Mouse (Mus musculus) kidney, postnatal 0 days (tissue): Measurements from ENCODE around the gene Nat8. TPM values are rescaled to one million over a fixed set of nuclear protein-coding genes. Genes with fewer than 3 reads are reported as not detected.
"Not testable (repeated sequence)": the region's sequence is repeated elsewhere in the genome, so short reads cannot be mapped to it uniquely, and the experiment has no call there.

Experiments
- ATAC-seq: fragments of 200-750 bp; cut with Nextera tagmentation; replicated peaks from 2 replicates; pipeline ENCODE4 v1.8.0; 2017; ENCODE audit warnings: low read depth, moderate number of reproducible peaks, moderate TSS enrichment, moderate library complexity; ENCODE audit not compliant: low FRiP score
- DNase-seq: peaks from one replicate; pipeline ENCODE4 v3.0.0-alpha.2; 2016; ENCODE audit warnings: low spot score
- H3K27ac ChIP-seq: fragments of 300-500 bp; sonication (generic); 2 replicates; pipeline ENCODE4 v1.5.1; 2014; ENCODE audit warnings: mild to moderate bottlenecking
- H3K27me3 ChIP-seq: fragments of 300-500 bp; sonication (generic); 2 replicates; pipeline ENCODE4 v1.6.1; 2014; ENCODE audit warnings: low read length, mixed read lengths; ENCODE audit not compliant: insufficient read depth
- H3K36me3 ChIP-seq: fragments of 300-500 bp; sonication (generic); 2 replicates; pipeline ENCODE4 v1.6.1; 2014; ENCODE audit warnings: low read length, mixed read lengths; ENCODE audit not compliant: insufficient read depth
- H3K4me1 ChIP-seq: fragments of 300-500 bp; sonication (generic); replicated peaks from 2 replicates; pipeline ENCODE4 v1.6.1; 2014; ENCODE audit warnings: antibody characterized with exemption, low read length, mixed read lengths; ENCODE audit not compliant: insufficient read depth
- H3K4me2 ChIP-seq: fragments of 300-500 bp; sonication (generic); 2 replicates; pipeline ENCODE4 v1.6.1; 2014; ENCODE audit warnings: mild to moderate bottlenecking, low read length, moderate library complexity, mixed read lengths
- H3K4me3 ChIP-seq: fragments of 300-500 bp; sonication (generic); replicated peaks from 2 replicates; pipeline ENCODE4 v1.5.1; 2014; ENCODE audit warnings: low read depth, low read length
- H3K9ac ChIP-seq: fragments of 300-500 bp; sonication (generic); 2 replicates; pipeline ENCODE4 v1.6.1; 2014; ENCODE audit warnings: low read depth, low read length
- H3K9me3 ChIP-seq: fragments of 300-500 bp; sonication (generic); replicated peaks from 2 replicates; pipeline ENCODE4 v1.6.1; 2016; ENCODE audit warnings: low read length, inconsistent platforms, mixed read lengths
- CTCF ChIP-seq: IDR thresholded peaks from 2 replicates; pipeline ENCODE4 v1.5.1; 2016; ENCODE audit warnings: antibody characterized with exemption, low read depth, mild to moderate bottlenecking, moderate library complexity
- WGBS: fragments of 180-500 bp; shearing (Covaris S2); extraction: QIAGEN DNeasy Blood & Tissue Kit; methylation state at CpG from one replicate; pipeline ENCODE4 v1.1.7; 2014; 5-methylcytosine and 5-hydroxymethylcytosine counted together
- polyA plus RNA-seq: library from polyadenylated mRNA; unstranded; fragments of >200 nt; fragmentation: Nextera tagmentation; extraction: Ambion mirVana; gene quantifications from 2 replicates; pipeline ENCODE4 v1.2.1, GENCODE M21; 2015

The Nat8 gene
- polyA plus RNA-seq, result 18.0 and 26.8 TPM in 2 replicates

GRCm38 (mm10) chr6:85831796-85832321 is at the start of gene Nat8:
Gene Nat8 (minus strand): TSS chr6:85832082.
- no peaks in the 10 kb centered on the region for H3K27me3 ChIP-seq
- WGBS, result 74% methylated on average over 7 of the region's 7 CpGs
- no peaks in the 10 kb centered on the region for H3K36me3 ChIP-seq
- H3K4me2 ChIP-seq, result no peak within 1 kb of the TSS
- H3K9ac ChIP-seq, result no peak within 1 kb of the TSS
- H3K9me3 ChIP-seq, result no peaks in the 10 kb centered on the region
- no peak for TF ChIP-seq CTCF
- ATAC-seq (peak; percentile 50), DNase-seq (no peak)
- H3K4me1 ChIP-seq, result no peaks in the 10 kb centered on the region
- no peak within 1 kb of the TSS for H3K4me3 ChIP-seq
- H3K27ac ChIP-seq, result no peak within 1 kb of the TSS

GRCm38 (mm10) chr6:85869006-85869405 is 37.1 kb upstream of the Nat8 start, which contains the start of gene Nat8f2:
Gene Nat8f2 (minus strand): TSS chr6:85869158.
- WGBS, result 45% methylated on average over 5 of the region's 5 CpGs

GRCm38 (mm10) chr6:85867726-85868690 is 36.1 kb upstream of the Nat8 start:
- Histone ChIP-seq H3K27ac (no peak overlapping the region), H3K4me2 (no peak overlapping the region), H3K36me3 (no peaks in the 10 kb centered on the region), H3K4me1 (no peaks in the 10 kb centered on the region), H3K4me3 (no peak overlapping the region), H3K9me3 (no peaks in the 10 kb centered on the region), H3K27me3 (no peaks in the 10 kb centered on the region), H3K9ac (no peak overlapping the region)
- TF ChIP-seq CTCF, result no peak
- DNase-seq, result peak; percentile 12
- ATAC-seq, result no peak
- 58% methylated on average over 8 of the region's 8 CpGs for whole genome bisulfite sequencing

More at GRCm38 (mm10) chr6:85869006-85869405, 37.1 kb upstream of the Nat8 start, which contains the start of gene Nat8f2:
- not testable (repeated sequence) for H3K4me2 ChIP-seq, H3K4me3 ChIP-seq, H3K9me3 ChIP-seq, DNase-seq, H3K4me1 ChIP-seq, H3K9ac ChIP-seq, H3K27me3 ChIP-seq, H3K36me3 ChIP-seq
- peak; percentile 73; the same call in 1 of the 2 replicates for ATAC-seq
- H3K27ac ChIP-seq, result peak within 1 kb of the TSS; percentile 36; the same call in 1 of the 2 replicates

- not testable (repeated sequence) for H3K27me3 ChIP-seq, H3K9ac ChIP-seq, H3K4me2 ChIP-seq, H3K4me3 ChIP-seq, H3K9me3 ChIP-seq, H3K27ac ChIP-seq, ATAC-seq, H3K36me3 ChIP-seq, DNase-seq, H3K4me1 ChIP-seq
- WGBS, result 77% methylated on average over 1 of the region's 1 CpGs
Measured at GRCm38 (mm10) chr6:85866995-85867394, 35.1 kb upstream of the Nat8 start.

GRCm38 (mm10) chr6:85866166-85866565 is 34.3 kb upstream of the Nat8 start:
- not testable (repeated sequence) for H3K4me3 ChIP-seq, H3K27me3 ChIP-seq, H3K4me2 ChIP-seq, H3K4me1 ChIP-seq, H3K9me3 ChIP-seq, H3K9ac ChIP-seq, DNase-seq, H3K27ac ChIP-seq, H3K36me3 ChIP-seq, ATAC-seq
- WGBS, result 90% methylated on average over 3 of the region's 3 CpGs

- 81% methylated on average over 4 of the region's 7 CpGs for WGBS
- not testable (repeated sequence) for H3K9ac ChIP-seq, H3K9me3 ChIP-seq, H3K4me3 ChIP-seq, H3K27me3 ChIP-seq, H3K4me1 ChIP-seq, DNase-seq, H3K27ac ChIP-seq, H3K36me3 ChIP-seq, H3K4me2 ChIP-seq, ATAC-seq
Measured at GRCm38 (mm10) chr6:85864900-85865639, 33.2 kb upstream of the Nat8 start.
